Mouse (Mus musculus): ENCODE measurements around the gene Nlrp9a. TPM values are rescaled to one million over a fixed set of nuclear protein-coding genes. Genes with fewer than 3 reads are reported as not detected.
"Not testable (repeated sequence)": the region's sequence is repeated elsewhere in the genome, so short reads cannot be mapped to it uniquely, and the experiment has no call there.

Nlrp9a gene
- not detected in 2 replicates for polyA plus RNA-seq (2012; rRNA removed)

GRCm38 (mm10) chr7:26534723-26535122 is at the start of gene Nlrp9a:
Gene Nlrp9a, plus strand, starts transcription at chr7:26535023.
- H3K27ac ChIP-seq (ENCODE audit: insufficient read depth, low read length); H3K4me1 ChIP-seq (ENCODE audit: control insufficient read depth, insufficient read depth, low read length); H3K4me3 ChIP-seq (ENCODE audit: insufficient read depth, low read length): not testable (repeated sequence)

GRCm38 (mm10) chr7:26489514-26489913 is 45.3 kb upstream of the Nlrp9a start:
- H3K4me1 ChIP-seq (ENCODE audit: control insufficient read depth, insufficient read depth, low read length); H3K4me3 ChIP-seq (ENCODE audit: insufficient read depth, low read length); H3K27ac ChIP-seq (ENCODE audit: insufficient read depth, low read length): not testable (repeated sequence)

- H3K27ac ChIP-seq (ENCODE audit: insufficient read depth, low read length): no peak overlapping the region
- TF ChIP-seq CTCF (IDR thresholded peaks at IDR 0.05; ENCODE audit: extremely low read depth, insufficient read depth, low read length) (no peak), POLR2A (IDR thresholded peaks at IDR 0.05; ENCODE audit: extremely low read depth, insufficient read depth, low read length) (no peak)
- no peak overlapping the region for H3K4me3 ChIP-seq (ENCODE audit: insufficient read depth, low read length)
- H3K4me1 ChIP-seq (ENCODE audit: control insufficient read depth, insufficient read depth, low read length): no peaks in the 10 kb centered on the region
Observed at GRCm38 (mm10) chr7:26589077-26589476, 54.3 kb downstream of the Nlrp9a start.

- H3K27ac ChIP-seq (ENCODE audit: insufficient read depth, low read length): no peak overlapping the region
- H3K4me1 ChIP-seq (ENCODE audit: control insufficient read depth, insufficient read depth, low read length): no peaks in the 10 kb centered on the region
- TF ChIP-seq POLR2A (IDR thresholded peaks at IDR 0.05; ENCODE audit: extremely low read depth, insufficient read depth, low read length): no peak
- no peak for TF ChIP-seq CTCF (IDR thresholded peaks at IDR 0.05; ENCODE audit: extremely low read depth, insufficient read depth, low read length)
- no peak overlapping the region for H3K4me3 ChIP-seq (ENCODE audit: insufficient read depth, low read length)
Observed at GRCm38 (mm10) chr7:26589774-26590173, 55.0 kb downstream of the Nlrp9a start.

- not testable (repeated sequence) for H3K27ac ChIP-seq (ENCODE audit: insufficient read depth, low read length); H3K4me1 ChIP-seq (ENCODE audit: control insufficient read depth, insufficient read depth, low read length); H3K4me3 ChIP-seq (ENCODE audit: insufficient read depth, low read length)
Observed at GRCm38 (mm10) chr7:26618364-26618763, 83.5 kb downstream of the Nlrp9a start, which contains the start of gene Vmn1r185. Gene Vmn1r185, minus strand, starts transcription at chr7:26618464.

Other genes starting within 250 kb of the Nlrp9a start
- not detected in 2 replicates for gene Cyp2a4, start 227.9 kb upstream of the Nlrp9a start, polyA plus RNA-seq (2012; rRNA removed)
- gene Nlrp9c, start 131.3 kb upstream of the Nlrp9a start, polyA plus RNA-seq (2012; rRNA removed): not detected in 2 replicates
- gene Nlrp4a, start 99.9 kb upstream of the Nlrp9a start, polyA plus RNA-seq (2012; rRNA removed): not detected in 2 replicates
- not detected in 2 replicates for gene Vmn1r185, start 83.4 kb downstream of the Nlrp9a start, polyA plus RNA-seq (2012; rRNA removed)
- not detected in 2 replicates for gene Cyp2b23, start 151.4 kb downstream of the Nlrp9a start, polyA plus RNA-seq (2012; rRNA removed)
- gene Cyp2b19, start 222.1 kb downstream of the Nlrp9a start, polyA plus RNA-seq (2012; rRNA removed): not detected in 2 replicates